Mouse (Mus musculus): Measurements from ENCODE around the gene Bcl3. TPM values are rescaled to one million over a fixed set of nuclear protein-coding genes. Genes with fewer than 3 reads are reported as not detected.
A peak's percentile ranks its signal among the peaks of the same experiment; 100 is the strongest.

Gene Bcl3
- polyA plus RNA-seq, 1 experiment from 2014 or later = 9.2 TPM

- no peaks in the 10 kb centered on the region for H3K36me3 ChIP-seq (ENCODE audit: control insufficient read depth, insufficient read depth, low read length)
- H3K9me3 ChIP-seq (replicated peaks; ENCODE audit: control insufficient read depth, low read length) = no peaks in the 10 kb centered on the region
- ATAC-seq (ENCODE audit: insufficient read depth, low FRiP score) = no peak
- WGBS = 77% methylated on average over 6 of the region's 6 CpGs
- H3K4me2 ChIP-seq (ENCODE audit: low read depth, low read length) = no peak overlapping the region
- no peak overlapping the region for H3K9ac ChIP-seq (ENCODE audit: low read length)
- H3K27me3 ChIP-seq (ENCODE audit: control insufficient read depth, insufficient read depth, low read length) = peaks cover 14% of the 10 kb centered on the region
- H3K27ac ChIP-seq (ENCODE audit: low read length) = no peak overlapping the region
- no peak overlapping the region for H3K4me3 ChIP-seq (replicated peaks; ENCODE audit: low read length)
- peaks cover 4% of the 10 kb centered on the region; the same call in 1 of the 2 replicates for H3K4me1 ChIP-seq (ENCODE audit: control insufficient read depth, insufficient read depth, low read length)
Observed at GRCm38 (mm10) chr7:19856283-19856682, 33.7 kb upstream of the Bcl3 start.

DNA sequence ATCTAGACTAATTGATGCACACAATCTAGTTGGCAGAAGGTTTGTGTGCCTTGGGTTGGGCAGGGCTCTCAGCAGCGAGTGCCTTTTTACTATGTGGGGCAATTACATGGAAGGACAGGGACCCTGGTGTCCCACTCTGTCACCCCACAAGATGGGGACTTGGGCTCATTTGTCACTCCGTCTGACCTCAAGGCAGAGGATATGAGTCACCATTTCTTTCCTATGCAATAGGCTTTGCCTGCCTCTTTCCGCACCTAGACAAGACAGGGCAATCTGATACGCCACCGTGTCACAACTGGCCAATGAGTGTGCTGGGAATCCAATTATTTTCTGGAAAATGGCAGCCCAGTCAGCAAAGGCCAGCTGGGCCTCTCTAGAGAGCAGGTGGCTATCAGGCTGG, 33.1 kb upstream of the Bcl3 start:
- Histone ChIP-seq H3K27ac (ENCODE audit: low read length) (no peak overlapping the region), H3K4me2 (ENCODE audit: low read depth, low read length) (no peak overlapping the region), H3K27me3 (ENCODE audit: control insufficient read depth, insufficient read depth, low read length) (peaks cover 16% of the 10 kb centered on the region), H3K4me1 (ENCODE audit: control insufficient read depth, insufficient read depth, low read length) (peaks cover 4% of the 10 kb centered on the region; the same call in 1 of the 2 replicates), H3K9ac (ENCODE audit: low read length) (no peak overlapping the region), H3K4me3 (replicated peaks; ENCODE audit: low read length) (no peak overlapping the region), H3K36me3 (ENCODE audit: control insufficient read depth, insufficient read depth, low read length) (no peaks in the 10 kb centered on the region), H3K9me3 (replicated peaks; ENCODE audit: control insufficient read depth, low read length) (no peaks in the 10 kb centered on the region)
- ATAC-seq (ENCODE audit: insufficient read depth, low FRiP score) = no peak
- WGBS = 77% methylated on average over 5 of the region's 5 CpGs

DNA sequence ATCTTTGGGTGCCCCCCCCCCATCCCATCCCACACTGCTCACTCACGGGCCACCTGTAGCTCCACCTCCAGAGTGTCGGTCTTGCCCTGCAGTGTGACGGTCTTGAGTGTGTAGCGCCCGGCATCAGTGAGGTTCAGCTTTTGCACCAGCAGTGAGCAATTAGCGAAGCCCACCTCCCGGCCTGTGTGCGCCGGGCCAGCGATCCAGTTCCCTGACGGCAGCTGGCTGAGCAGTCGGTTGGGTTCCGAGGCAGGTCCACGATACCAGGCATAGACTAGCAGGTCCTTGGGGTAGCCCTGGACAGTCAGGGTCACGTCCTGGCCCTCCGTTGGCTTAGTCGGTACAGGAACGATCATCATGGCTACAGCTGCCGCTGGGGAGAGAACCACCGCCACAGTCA, 31.0 kb upstream of the Bcl3 start:
- H3K27me3 ChIP-seq (ENCODE audit: control insufficient read depth, insufficient read depth, low read length) = peaks cover 17% of the 10 kb centered on the region
- H3K4me2 ChIP-seq (ENCODE audit: low read depth, low read length) = no peak overlapping the region
- H3K4me3 ChIP-seq (replicated peaks; ENCODE audit: low read length) = no peak overlapping the region
- no peak overlapping the region for H3K9ac ChIP-seq (ENCODE audit: low read length)
- no peak overlapping the region for H3K27ac ChIP-seq (ENCODE audit: low read length)
- no peaks in the 10 kb centered on the region for H3K9me3 ChIP-seq (replicated peaks; ENCODE audit: control insufficient read depth, low read length)
- no peaks in the 10 kb centered on the region for H3K36me3 ChIP-seq (ENCODE audit: control insufficient read depth, insufficient read depth, low read length)
- 85% methylated on average over 20 of the region's 20 CpGs for WGBS
- no peak for ATAC-seq (ENCODE audit: insufficient read depth, low FRiP score)
- H3K4me1 ChIP-seq (ENCODE audit: control insufficient read depth, insufficient read depth, low read length) = peaks cover 4% of the 10 kb centered on the region; the same call in 1 of the 2 replicates

- peak within 1 kb of the TSS; percentile 26 for H3K4me3 ChIP-seq (replicated peaks; ENCODE audit: low read length)
Observed at GRCm38 (mm10) chr7:19851858-19852570, 29.4 kb upstream of the Bcl3 start, which contains the start of gene Gm19345. TSS of gene Gm19345 (plus strand) at chr7:19852003.

GRCm38 (mm10) chr7:19844521-19845171, 22.1 kb upstream of the Bcl3 start:
- Histone ChIP-seq H3K36me3 (ENCODE audit: control insufficient read depth, insufficient read depth, low read length) (no peaks in the 10 kb centered on the region), H3K4me2 (ENCODE audit: low read depth, low read length) (no peak overlapping the region), H3K4me3 (replicated peaks; ENCODE audit: low read length) (no peak overlapping the region), H3K27ac (ENCODE audit: low read length) (no peak overlapping the region), H3K4me1 (ENCODE audit: control insufficient read depth, insufficient read depth, low read length) (peaks cover 10% of the 10 kb centered on the region; the same call in 1 of the 2 replicates), H3K9ac (ENCODE audit: low read length) (no peak overlapping the region), H3K9me3 (replicated peaks; ENCODE audit: control insufficient read depth, low read length) (no peaks in the 10 kb centered on the region), H3K27me3 (ENCODE audit: control insufficient read depth, insufficient read depth, low read length) (no peaks in the 10 kb centered on the region; the same call in none of the 2 replicates)
- ATAC-seq (ENCODE audit: insufficient read depth, low FRiP score) = no peak
- 64% methylated on average over 15 of the region's 15 CpGs for WGBS

More at GRCm38 (mm10) chr7:19851858-19852570, 29.4 kb upstream of the Bcl3 start, which contains the start of gene Gm19345:
- Histone ChIP-seq H3K9ac (ENCODE audit: low read length) (peak within 1 kb of the TSS; percentile 44), H3K9me3 (replicated peaks; ENCODE audit: control insufficient read depth, low read length) (no peaks in the 10 kb centered on the region), H3K4me2 (ENCODE audit: low read depth, low read length) (peak within 1 kb of the TSS; percentile 46), H3K36me3 (ENCODE audit: control insufficient read depth, insufficient read depth, low read length) (no peaks in the 10 kb centered on the region), H3K27me3 (ENCODE audit: control insufficient read depth, insufficient read depth, low read length) (peaks cover 17% of the 10 kb centered on the region), H3K27ac (ENCODE audit: low read length) (no peak within 1 kb of the TSS), H3K4me1 (ENCODE audit: control insufficient read depth, insufficient read depth, low read length) (peaks cover 10% of the 10 kb centered on the region; the same call in 1 of the 2 replicates)
- WGBS = 3% methylated on average over 33 of the region's 33 CpGs
- peak; percentile 61; the same call in 1 of the 2 replicates for ATAC-seq (ENCODE audit: insufficient read depth, low FRiP score)

- Histone ChIP-seq H3K9me3 (replicated peaks; ENCODE audit: control insufficient read depth, low read length) (no peaks in the 10 kb centered on the region), H3K9ac (ENCODE audit: low read length) (0 out of 2 replicates have a peak overlapping the region, but pooled peaks have one; percentile 46), H3K36me3 (ENCODE audit: control insufficient read depth, insufficient read depth, low read length) (no peaks in the 10 kb centered on the region), H3K27ac (ENCODE audit: low read length) (no peak overlapping the region), H3K27me3 (ENCODE audit: control insufficient read depth, insufficient read depth, low read length) (no peaks in the 10 kb centered on the region; the same call in none of the 2 replicates), H3K4me2 (ENCODE audit: low read depth, low read length) (no peak overlapping the region), H3K4me1 (ENCODE audit: control insufficient read depth, insufficient read depth, low read length) (peaks cover 10% of the 10 kb centered on the region; the same call in 1 of the 2 replicates), H3K4me3 (replicated peaks; ENCODE audit: low read length) (no peak overlapping the region)
- peak; percentile 57 for ATAC-seq (ENCODE audit: insufficient read depth, low FRiP score)
- WGBS = 6% methylated on average over 11 of the region's 11 CpGs
Observed at GRCm38 (mm10) chr7:19843561-19843960, 21.0 kb upstream of the Bcl3 start.

DNA sequence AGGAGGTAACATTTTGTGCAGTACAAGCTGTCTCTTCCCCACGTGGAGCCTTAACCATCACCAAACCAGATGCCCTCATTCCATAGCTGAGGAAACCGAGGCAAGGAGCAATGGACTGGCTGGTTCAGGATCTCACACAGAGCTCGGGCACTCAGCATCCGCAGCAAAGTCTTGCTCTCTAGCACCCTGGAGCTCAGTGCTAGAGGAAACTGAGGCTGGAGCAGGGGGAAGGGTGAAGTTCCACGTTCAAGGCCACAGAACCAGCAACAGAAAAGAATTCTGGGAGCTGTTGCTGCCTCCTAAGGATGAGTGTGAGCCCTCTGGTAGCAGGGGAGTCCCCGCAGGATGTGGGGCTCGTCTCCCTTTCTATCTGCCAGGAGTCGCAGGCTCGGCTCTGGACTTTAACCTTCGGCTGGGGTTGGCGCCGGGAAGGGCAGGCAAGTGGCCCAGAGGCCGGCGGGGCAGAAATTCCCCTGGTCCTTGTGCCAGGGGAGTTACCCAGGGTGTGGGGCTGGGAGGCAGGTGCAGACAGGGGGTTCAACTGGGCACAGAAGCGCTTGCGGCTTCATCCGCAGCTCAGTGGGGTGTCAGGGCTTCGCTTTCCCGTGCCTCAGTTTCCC, 20.4 kb upstream of the Bcl3 start:
- Histone ChIP-seq H3K9me3 (replicated peaks; ENCODE audit: control insufficient read depth, low read length) (no peaks in the 10 kb centered on the region), H3K36me3 (ENCODE audit: control insufficient read depth, insufficient read depth, low read length) (no peaks in the 10 kb centered on the region), H3K4me3 (replicated peaks; ENCODE audit: low read length) (no peak overlapping the region), H3K4me1 (ENCODE audit: control insufficient read depth, insufficient read depth, low read length) (peaks cover 10% of the 10 kb centered on the region; the same call in 1 of the 2 replicates), H3K27me3 (ENCODE audit: control insufficient read depth, insufficient read depth, low read length) (no peaks in the 10 kb centered on the region; the same call in none of the 2 replicates), H3K9ac (ENCODE audit: low read length) (peak overlapping the region; percentile 46; the same call in 1 of the 2 replicates), H3K27ac (ENCODE audit: low read length) (no peak overlapping the region), H3K4me2 (ENCODE audit: low read depth, low read length) (no peak overlapping the region)
- WGBS = 34% methylated on average over 19 of the region's 19 CpGs
- no peak for ATAC-seq (ENCODE audit: insufficient read depth, low FRiP score)

GRCm38 (mm10) chr7:19841686-19842413, 19.3 kb upstream of the Bcl3 start:
- WGBS = 60% methylated on average over 21 of the region's 21 CpGs
- no peak overlapping the region for H3K9ac ChIP-seq (ENCODE audit: low read length)
- no peaks in the 10 kb centered on the region for H3K36me3 ChIP-seq (ENCODE audit: control insufficient read depth, insufficient read depth, low read length)
- H3K4me1 ChIP-seq (ENCODE audit: control insufficient read depth, insufficient read depth, low read length) = peaks cover 3% of the 10 kb centered on the region; the same call in 1 of the 2 replicates
- no peaks in the 10 kb centered on the region for H3K9me3 ChIP-seq (replicated peaks; ENCODE audit: control insufficient read depth, low read length)
- peak overlapping the region; percentile 72 for H3K27ac ChIP-seq (ENCODE audit: low read length)
- H3K27me3 ChIP-seq (ENCODE audit: control insufficient read depth, insufficient read depth, low read length) = no peaks in the 10 kb centered on the region; the same call in none of the 2 replicates
- no peak overlapping the region for H3K4me3 ChIP-seq (replicated peaks; ENCODE audit: low read length)
- no peak overlapping the region for H3K4me2 ChIP-seq (ENCODE audit: low read depth, low read length)
- ATAC-seq (ENCODE audit: insufficient read depth, low FRiP score) = peak; percentile 91

All from stomach, embryonic 16.5 days (tissue).